Mouse (Mus musculus) layer of hippocampus, adult 11-12 months (tissue): ENCODE measurements around the gene 4931428F04Rik.
"Not testable (repeated sequence)": the region's sequence is repeated elsewhere in the genome, so short reads cannot be mapped to it uniquely, and the experiment has no call there.

Source experiments
- DNase-seq: peaks from one replicate; pipeline ENCODE4 v3.0.0; 2022; ENCODE audit warnings: low spot score

4931428F04Rik gene

GRCm38 (mm10) chr8:105307670-105308069 is 18.0 kb upstream of the 4931428F04Rik start:
- no peak for DNase-seq

DNA sequence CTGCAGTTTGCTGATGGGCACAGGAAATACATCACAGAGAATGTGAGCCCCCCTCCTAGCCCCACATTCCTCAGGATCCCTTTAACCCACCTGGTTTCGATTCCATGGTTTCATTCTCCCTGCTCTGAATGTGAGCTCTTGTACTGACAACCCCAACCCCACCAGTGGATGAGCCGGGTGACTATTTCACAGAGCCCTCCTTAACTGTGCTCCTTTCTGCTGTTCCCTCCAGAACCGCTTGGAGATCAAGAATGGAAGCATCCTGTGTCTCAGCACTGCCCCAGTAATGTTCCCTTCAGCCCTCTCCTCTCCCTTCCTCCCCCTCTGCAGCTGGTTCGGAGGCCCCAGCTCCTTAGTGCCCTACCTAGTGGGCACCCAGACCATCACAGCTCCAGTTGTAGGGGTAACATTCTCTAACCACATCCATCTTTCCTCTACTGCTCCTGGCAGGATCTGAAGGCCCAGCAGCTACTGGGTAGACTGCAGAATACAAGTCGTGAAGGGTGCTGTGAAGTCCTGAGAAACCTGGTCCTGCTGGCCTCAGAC is 16.6 kb upstream of the 4931428F04Rik start:
- DNase-seq, result no peak

GRCm38 (mm10) chr8:105305211-105306145 is 15.8 kb upstream of the 4931428F04Rik start, which contains the start of gene Elmo3:
Gene Elmo3 (plus strand): TSS chr8:105305601.
- no peak for DNase-seq

- no peak for DNase-seq
Measured at GRCm38 (mm10) chr8:105304325-105305210, 14.9 kb upstream of the 4931428F04Rik start.

DNA sequence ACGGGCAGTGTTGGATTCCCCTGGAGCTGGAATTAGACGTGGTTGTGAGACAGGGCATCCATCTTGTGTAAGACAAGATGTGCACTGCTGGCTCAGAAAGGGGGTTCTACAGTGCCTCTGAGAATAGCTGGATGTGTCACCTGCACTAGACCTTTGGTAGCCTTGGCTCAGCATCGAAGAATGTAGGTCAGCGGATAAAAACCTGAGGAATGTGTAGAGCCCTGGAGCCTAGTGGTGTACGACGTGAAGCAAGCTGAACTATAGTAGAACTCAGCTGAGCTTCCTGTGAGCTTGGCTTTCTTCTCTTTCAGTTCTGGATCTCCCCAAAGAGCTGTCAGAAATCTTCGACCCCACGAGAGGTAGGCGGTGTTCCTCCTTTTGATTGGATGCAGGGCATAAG is 14.2 kb upstream of the 4931428F04Rik start:
- no peak for DNase-seq

DNA sequence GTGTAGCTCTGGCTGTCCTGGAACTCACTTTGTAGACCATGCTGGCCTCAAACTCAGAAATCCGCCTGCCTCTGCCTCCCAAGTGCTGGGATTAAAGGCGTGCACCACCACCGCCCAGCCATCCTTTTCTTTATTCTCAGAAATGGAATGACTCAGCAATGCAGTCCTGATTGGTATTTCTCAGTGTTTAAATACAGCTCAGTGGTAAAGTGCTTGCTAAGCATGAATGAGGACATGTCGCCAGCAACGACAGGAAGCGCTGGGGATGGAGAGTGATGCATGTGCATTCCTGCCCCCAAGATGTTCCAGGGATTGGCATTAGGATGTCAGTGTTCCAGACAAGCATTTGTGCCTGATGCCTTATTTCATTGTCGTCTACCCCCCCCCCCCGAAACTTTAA is 13.7 kb upstream of the 4931428F04Rik start:
- DNase-seq, result no peak

DNA sequence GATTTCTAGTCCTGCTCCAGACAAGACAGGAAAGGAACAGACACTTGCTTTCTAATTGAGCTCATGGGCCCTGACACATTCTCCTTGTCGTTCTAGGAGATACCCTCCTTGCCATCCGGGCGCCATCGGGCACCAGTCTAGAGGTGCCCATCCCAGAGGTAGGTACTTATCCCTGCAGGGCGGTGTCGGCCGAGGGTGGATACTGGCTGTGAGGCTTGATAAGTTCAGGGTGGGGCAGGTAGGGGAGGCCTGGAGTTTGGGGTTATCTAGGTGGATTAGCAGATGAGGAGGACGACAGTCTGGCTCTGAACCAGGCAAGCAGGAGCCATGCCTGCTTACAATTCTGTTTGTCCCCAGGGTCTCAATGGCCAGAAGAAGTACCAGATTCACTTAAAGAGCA is 10.3 kb upstream of the 4931428F04Rik start:
- DNase-seq, result no peak

- no peak for DNase-seq
Measured at GRCm38 (mm10) chr8:105298351-105299252, 8.9 kb upstream of the 4931428F04Rik start.

DNA sequence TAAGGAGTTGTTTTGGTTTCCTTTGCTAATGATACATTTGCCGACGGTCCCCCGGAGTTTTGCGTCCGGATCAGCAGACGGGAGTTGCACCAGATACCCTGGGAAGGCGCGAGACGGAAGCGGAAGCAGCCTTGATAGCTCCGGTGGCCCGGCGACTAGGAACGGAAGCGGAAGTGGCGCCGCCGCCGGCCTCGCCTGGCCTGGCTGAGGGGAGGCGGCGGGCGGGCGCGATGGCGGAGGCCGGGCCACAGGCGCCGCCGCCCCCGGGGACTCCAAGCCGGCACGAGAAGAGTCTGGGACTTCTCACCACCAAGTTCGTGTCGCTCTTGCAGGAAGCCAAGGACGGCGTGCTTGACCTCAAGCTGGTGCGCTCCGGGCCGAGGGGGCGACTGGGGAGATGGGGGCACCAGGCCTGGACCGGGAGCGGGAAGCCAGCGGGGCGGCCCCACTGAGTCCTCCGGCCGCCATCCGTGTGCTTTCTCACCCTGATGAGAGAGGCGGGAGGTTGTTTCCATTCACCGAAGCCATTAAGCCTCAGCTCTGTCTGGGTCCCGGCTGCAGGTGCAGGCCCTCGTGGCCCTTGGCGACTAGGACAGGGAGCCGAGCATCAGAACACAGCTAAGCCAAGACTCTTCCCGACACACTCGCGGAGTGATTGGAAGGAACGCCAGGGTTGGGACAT is 8.0 kb upstream of the 4931428F04Rik start, which contains the start of gene E2f4:
Gene E2f4 (plus strand): TSS at position 153 of the 682 bp plus-strand sequence.
- DNase-seq, result peak; percentile 93

DNA sequence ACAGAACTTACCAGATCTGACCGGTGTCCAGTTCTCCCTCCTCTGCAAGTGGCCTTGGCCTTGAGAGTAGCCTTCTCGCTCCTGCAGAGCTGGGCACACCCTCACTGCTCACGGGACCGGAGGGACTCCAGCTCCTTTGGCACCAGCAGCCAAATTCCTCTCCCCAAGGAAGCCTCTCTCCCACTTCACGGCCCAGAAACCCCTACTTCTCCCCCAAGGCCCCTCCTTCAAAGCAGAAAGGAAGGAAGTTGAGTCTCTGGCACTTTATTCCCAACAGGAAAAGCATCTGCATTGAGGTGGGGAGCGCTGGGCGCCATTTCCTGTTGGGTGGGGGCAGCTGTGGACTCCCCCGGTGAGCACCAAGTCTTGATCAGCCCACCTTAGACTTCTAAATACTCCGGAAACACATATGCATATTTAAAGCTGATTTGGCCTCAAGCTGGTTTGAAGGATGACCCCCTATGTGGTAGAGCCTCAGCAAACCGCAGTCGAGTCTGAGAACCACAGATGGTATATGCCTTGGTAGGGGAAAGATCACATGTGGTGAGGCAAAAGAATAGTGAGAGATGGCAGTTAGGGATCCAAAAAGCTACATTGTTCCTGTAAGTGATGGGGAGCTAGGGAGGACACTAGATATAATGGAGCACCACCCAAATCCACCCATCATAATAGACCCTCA is 6.4 kb upstream of the 4931428F04Rik start, which contains the start of gene Exoc3l:
Gene Exoc3l (minus strand): TSS at position 207 of the 679 bp plus-strand sequence.
- DNase-seq, result no peak

- no peak for DNase-seq
Measured at GRCm38 (mm10) chr8:105295256-105295655, 5.6 kb upstream of the 4931428F04Rik start.

DNA sequence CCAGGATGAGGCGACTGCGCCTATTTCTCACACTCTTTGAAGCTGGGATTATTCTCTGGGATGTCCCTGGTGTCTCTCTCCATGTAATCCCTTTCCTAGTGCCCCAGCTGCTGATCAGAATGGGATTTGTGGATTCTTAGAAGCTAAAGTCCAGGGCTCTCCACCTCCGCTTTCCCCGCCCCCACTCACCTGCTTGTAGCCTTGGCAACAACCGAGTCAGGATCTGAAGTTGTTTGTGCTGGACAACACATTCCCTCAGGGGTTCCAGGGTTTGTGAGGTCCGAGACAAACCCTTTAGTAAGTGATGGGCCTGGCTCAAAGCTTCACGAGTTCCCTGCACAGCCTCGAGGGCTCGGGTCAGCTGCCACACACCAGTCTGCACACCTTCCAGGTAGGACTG is 5.1 kb upstream of the 4931428F04Rik start:
- no peak for DNase-seq

DNA sequence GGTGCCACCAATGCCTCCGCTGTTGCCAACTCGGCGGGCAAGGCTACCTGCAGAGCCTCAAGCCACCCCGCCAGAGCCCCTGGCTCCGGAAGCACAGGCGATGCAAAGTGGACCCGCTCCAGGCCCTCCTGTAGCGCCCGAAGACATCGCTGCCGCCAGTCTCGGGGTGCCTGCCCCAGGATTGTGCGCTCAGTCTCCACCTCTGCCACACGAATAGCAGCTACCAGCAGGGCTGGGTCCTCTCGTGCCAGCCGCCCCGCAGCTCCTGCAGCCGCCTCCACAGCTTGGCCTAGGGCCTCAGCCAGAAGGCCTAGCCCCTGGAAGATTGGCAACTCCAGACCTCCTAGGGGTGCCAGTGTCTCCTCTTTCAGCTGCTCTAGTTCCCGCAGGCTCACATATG is 3.7 kb upstream of the 4931428F04Rik start:
- DNase-seq, result no peak

GRCm38 (mm10) chr8:105292471-105292870 is 2.8 kb upstream of the 4931428F04Rik start:
- no peak for DNase-seq

DNA sequence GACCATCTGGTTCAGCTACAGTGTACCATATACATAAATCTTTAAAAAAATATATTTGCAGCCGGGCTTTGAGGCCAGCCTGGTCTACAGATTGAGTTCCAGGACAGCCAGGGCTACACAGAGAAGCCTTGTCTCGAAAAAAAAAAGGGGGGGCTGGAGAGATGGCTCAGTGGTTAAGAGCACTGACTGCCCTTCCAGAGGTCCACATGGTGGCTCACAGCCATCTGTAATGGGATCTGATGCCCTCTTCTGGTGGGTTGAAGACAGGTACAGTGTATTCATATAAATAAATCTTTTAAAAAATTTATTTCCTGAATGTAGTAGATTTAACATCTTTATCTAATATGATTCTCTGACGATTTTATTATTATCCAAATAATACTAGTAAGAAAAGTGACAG is 2.1 kb upstream of the 4931428F04Rik start:
- not testable (repeated sequence) for DNase-seq

- not testable (repeated sequence) for DNase-seq
Measured at GRCm38 (mm10) chr8:105291364-105291763, 1.7 kb upstream of the 4931428F04Rik start.

DNA sequence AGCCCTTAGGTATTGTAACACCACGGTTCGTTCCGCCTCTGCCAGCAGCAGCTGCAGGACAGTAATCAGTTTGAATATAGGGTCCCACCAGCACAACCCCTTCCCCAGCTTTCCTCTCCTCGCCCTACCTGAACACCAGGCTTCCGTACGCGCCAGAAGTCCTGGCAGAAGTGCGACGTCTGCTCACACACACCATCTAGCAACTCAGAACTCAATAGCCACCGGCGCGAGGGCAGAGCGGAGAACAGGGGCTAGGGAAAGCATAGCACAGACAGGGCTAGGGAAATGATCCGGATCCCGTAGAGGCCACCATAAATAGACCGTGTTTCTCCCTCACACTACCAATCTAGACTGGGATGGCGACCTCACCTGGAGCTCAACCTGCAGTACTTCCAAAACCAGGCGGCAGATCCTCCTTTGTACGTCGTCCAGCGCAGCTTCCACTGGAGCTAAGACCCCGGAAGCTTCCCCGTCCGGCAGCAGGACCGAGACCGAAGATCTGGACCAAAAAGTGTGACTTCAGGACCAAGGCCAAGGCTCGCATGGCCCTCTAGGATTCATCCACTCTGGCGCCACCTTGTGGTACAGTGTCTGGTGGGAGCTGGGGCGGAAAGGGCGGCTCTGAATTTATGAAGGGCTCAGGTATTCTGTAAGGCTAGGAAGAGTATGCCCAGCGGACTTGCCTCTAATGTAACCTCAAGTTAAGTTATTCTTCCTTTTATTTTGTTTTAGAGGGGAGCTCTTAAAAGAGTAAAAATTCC is 1.1 kb upstream of the 4931428F04Rik start:
- DNase-seq, result peak; percentile 86

DNA sequence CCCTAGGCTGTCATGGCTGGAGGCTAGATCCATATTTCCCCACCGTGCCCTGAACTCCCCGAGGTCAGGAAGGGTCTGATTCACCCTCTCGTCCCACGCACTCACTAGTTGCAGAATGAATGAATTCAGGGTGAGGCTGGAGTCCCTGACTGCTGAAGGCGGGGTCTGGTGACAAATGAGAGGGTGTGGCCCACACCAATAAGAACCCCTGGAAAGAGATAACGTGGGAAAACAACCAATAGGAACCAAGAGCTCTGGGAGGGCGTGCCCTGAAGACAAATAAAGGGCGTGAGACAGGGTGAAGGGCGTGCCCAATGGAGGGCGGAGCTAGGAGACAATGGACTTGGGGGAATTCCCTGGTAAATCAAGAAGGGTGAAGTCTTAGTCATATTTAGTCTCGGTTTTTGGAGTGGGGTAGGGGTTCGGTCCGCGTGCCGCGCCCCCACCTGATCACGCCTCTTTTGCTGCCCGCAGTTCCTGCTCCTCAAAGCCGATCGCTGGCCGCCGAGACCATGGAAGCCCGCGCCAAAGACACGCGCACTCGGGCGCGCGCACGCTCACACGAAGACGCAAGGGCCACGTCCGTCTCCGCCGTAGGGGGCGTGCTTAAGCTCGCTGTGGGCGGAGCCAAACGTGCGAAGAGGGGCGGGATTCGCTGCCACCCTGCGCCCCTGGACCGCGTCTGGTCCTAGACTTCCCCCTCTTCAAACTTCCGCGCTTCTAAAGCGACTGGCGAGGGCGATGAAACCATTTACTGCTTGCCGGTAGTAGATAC is 519 bp downstream of the 4931428F04Rik start:
- DNase-seq, result peak; percentile 96
